Mouse (Mus musculus): ENCODE results near the gene Soga1. TPM values are rescaled to one million over a fixed set of nuclear protein-coding genes. Genes with fewer than 3 reads are reported as not detected.

Soga1 gene
- polyA plus RNA-seq, 1 experiment from 2014 or later = 8.1 TPM

DNA sequence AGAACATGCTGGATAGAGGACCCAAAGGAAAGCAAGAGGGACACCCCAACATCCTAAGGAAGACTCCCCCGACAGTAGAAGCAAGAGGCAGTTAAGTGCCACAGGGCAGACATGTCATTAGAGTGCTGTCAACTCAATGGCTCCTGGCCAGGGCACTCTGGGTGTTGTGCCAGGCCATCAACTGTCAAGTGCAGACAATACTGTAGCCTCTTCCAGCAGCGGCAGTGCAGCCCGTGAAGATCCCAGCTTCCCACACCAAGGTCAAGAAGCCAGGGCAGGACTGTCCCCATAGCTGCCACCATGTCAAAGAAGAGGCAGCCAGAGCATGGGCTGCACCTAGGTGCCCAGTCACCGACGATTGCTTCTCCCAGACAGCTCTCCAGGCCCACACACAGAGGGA, 1.9 kb downstream of the Soga1 start:
- WGBS = 29% methylated on average over 5 of the region's 5 CpGs
- peaks cover 54% of the 10 kb centered on the region for H3K4me1 ChIP-seq (ENCODE audit: control insufficient read depth, insufficient read depth, low read length)
- H3K4me3 ChIP-seq (ENCODE audit: low read depth, low read length) = peak overlapping the region; percentile 94
- peak overlapping the region; percentile 95; the same call in 1 of the 2 replicates for H3K9ac ChIP-seq (replicated peaks; ENCODE audit: low read depth, low read length)
- H3K36me3 ChIP-seq (ENCODE audit: control insufficient read depth, insufficient read depth, low read length) = peaks cover 7% of the 10 kb centered on the region; the same call in 1 of the 2 replicates
- H3K9me3 ChIP-seq (ENCODE audit: control insufficient read depth, low read depth, low read length) = no peaks in the 10 kb centered on the region
- no peak for ATAC-seq (ENCODE audit: insufficient number of reproducible peaks, insufficient read depth, low FRiP score, low read depth)
- H3K4me2 ChIP-seq (replicated peaks; ENCODE audit: low read depth, low read length) = peak overlapping the region; percentile 92
- peak overlapping the region; percentile 94 for H3K27ac ChIP-seq (ENCODE audit: low read length)
- H3K27me3 ChIP-seq (ENCODE audit: control insufficient read depth, insufficient read depth, low read length) = no peaks in the 10 kb centered on the region

DNA sequence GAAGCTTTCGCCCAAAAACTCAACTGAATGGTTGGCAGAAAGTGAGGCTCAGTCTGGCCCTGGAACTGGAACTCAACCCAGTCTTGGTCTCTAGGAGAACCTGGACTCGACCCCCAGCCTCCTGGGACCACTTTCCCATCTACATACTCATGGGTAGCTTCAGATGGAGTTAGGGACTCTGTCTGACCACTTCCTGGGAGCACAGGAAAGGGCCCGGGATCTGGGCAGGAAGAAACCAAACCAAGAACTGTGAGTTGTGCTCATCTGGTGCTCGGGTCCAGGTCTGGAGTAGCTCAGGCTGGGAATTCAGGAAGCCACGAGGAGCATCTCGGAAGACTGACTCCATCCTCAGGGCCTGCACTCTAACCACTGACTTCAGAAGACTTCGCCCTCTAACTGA, 2.5 kb downstream of the Soga1 start:
- Histone ChIP-seq H3K9me3 (ENCODE audit: control insufficient read depth, low read depth, low read length) (no peaks in the 10 kb centered on the region), H3K36me3 (ENCODE audit: control insufficient read depth, insufficient read depth, low read length) (peaks cover 7% of the 10 kb centered on the region; the same call in 1 of the 2 replicates), H3K4me1 (ENCODE audit: control insufficient read depth, insufficient read depth, low read length) (peaks cover 60% of the 10 kb centered on the region), H3K4me3 (ENCODE audit: low read depth, low read length) (peak overlapping the region; percentile 94; the same call in 1 of the 2 replicates), H3K4me2 (replicated peaks; ENCODE audit: low read depth, low read length) (peak overlapping the region; percentile 92), H3K9ac (replicated peaks; ENCODE audit: low read depth, low read length) (no peak overlapping the region), H3K27ac (ENCODE audit: low read length) (no peak overlapping the region), H3K27me3 (ENCODE audit: control insufficient read depth, insufficient read depth, low read length) (no peaks in the 10 kb centered on the region)
- WGBS = 79% methylated on average over 7 of the region's 7 CpGs
- ATAC-seq (ENCODE audit: insufficient number of reproducible peaks, insufficient read depth, low FRiP score, low read depth) = no peak

DNA sequence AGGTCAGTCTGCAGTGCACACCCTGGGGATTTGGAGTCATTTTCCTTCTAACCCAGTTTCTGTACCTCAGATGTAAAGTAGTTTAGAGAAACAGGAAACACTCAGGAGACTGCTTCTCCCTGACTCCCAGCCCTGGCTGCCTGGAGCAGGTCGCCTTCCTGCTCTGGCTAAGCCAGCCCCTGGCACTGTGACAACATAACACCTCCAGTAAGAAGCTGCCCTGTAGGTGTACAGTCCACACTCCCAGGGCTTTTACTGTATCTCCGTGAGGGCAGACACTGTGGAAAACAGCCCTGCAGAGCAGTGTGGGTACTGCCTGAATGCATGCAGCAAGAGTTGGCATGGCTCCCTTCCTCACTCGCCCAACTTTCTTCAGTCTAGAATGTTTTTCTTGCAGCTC, 3.4 kb downstream of the Soga1 start:
- H3K9ac ChIP-seq (replicated peaks; ENCODE audit: low read depth, low read length) = no peak overlapping the region; the same call in 1 of the 2 replicates
- H3K4me2 ChIP-seq (replicated peaks; ENCODE audit: low read depth, low read length) = peak overlapping the region; percentile 20; the same call in 1 of the 2 replicates
- H3K27me3 ChIP-seq (ENCODE audit: control insufficient read depth, insufficient read depth, low read length) = no peaks in the 10 kb centered on the region
- H3K4me3 ChIP-seq (ENCODE audit: low read depth, low read length) = no peak overlapping the region
- ATAC-seq (ENCODE audit: insufficient number of reproducible peaks, insufficient read depth, low FRiP score, low read depth) = no peak
- peaks cover 69% of the 10 kb centered on the region for H3K4me1 ChIP-seq (ENCODE audit: control insufficient read depth, insufficient read depth, low read length)
- no peaks in the 10 kb centered on the region for H3K9me3 ChIP-seq (ENCODE audit: control insufficient read depth, low read depth, low read length)
- H3K36me3 ChIP-seq (ENCODE audit: control insufficient read depth, insufficient read depth, low read length) = peaks cover 7% of the 10 kb centered on the region; the same call in 1 of the 2 replicates
- no peak overlapping the region for H3K27ac ChIP-seq (ENCODE audit: low read length)
- 39% methylated on average over 3 of the region's 3 CpGs for WGBS

DNA sequence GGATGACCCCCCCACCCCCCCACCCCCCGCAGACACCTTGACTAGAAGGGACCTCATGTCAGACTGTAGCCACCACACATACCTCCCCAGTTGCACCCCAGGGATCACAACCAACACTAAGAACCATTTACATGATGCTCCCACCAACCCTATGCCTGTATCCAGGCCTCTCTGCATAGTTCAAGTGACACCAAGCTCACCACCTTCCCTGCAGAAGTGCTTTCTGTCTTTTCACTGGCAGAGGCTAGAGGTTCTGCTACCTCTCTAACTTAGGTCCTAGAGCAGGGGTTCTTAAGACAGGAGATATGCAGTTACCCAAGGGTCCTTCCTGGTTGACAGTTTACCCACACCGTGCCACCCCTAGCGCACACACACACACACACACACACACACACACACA, 3.8 kb downstream of the Soga1 start:
- 81% methylated on average over 3 of the region's 3 CpGs for WGBS
- Histone ChIP-seq H3K36me3 (ENCODE audit: control insufficient read depth, insufficient read depth, low read length) (peaks cover 7% of the 10 kb centered on the region; the same call in 1 of the 2 replicates), H3K9ac (replicated peaks; ENCODE audit: low read depth, low read length) (no peak overlapping the region), H3K27me3 (ENCODE audit: control insufficient read depth, insufficient read depth, low read length) (no peaks in the 10 kb centered on the region), H3K4me1 (ENCODE audit: control insufficient read depth, insufficient read depth, low read length) (peaks cover 74% of the 10 kb centered on the region), H3K9me3 (ENCODE audit: control insufficient read depth, low read depth, low read length) (no peaks in the 10 kb centered on the region), H3K4me3 (ENCODE audit: low read depth, low read length) (no peak overlapping the region), H3K4me2 (replicated peaks; ENCODE audit: low read depth, low read length) (peak overlapping the region; percentile 20; the same call in 1 of the 2 replicates), H3K27ac (ENCODE audit: low read length) (no peak overlapping the region)
- no peak for ATAC-seq (ENCODE audit: insufficient number of reproducible peaks, insufficient read depth, low FRiP score, low read depth)

DNA sequence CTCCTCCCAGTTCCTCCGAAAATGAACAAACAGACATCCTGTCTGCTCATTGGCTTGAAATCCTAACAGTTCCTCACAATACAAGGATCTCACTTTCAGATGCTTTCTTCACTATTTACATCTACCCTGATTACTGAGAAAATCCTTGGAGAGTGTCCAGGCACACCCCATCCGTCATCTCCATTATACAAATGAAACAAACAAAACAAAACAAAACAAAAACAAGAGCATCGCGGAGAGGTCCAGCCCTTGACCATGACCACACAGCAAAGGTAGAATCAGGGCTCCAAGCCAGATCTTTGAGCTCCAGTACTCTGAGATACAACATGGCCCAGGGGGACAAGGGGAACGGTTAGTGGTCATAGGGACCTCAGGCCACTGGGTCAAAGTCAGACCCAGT, 4.3 kb downstream of the Soga1 start:
- H3K27ac ChIP-seq (ENCODE audit: low read length) = no peak overlapping the region
- no peak overlapping the region for H3K4me3 ChIP-seq (ENCODE audit: low read depth, low read length)
- H3K4me2 ChIP-seq (replicated peaks; ENCODE audit: low read depth, low read length) = peak overlapping the region; percentile 7; the same call in 1 of the 2 replicates
- no peaks in the 10 kb centered on the region for H3K9me3 ChIP-seq (ENCODE audit: control insufficient read depth, low read depth, low read length)
- H3K36me3 ChIP-seq (ENCODE audit: control insufficient read depth, insufficient read depth, low read length) = peaks cover 7% of the 10 kb centered on the region; the same call in 1 of the 2 replicates
- H3K9ac ChIP-seq (replicated peaks; ENCODE audit: low read depth, low read length) = no peak overlapping the region
- ATAC-seq (ENCODE audit: insufficient number of reproducible peaks, insufficient read depth, low FRiP score, low read depth) = no peak
- peaks cover 76% of the 10 kb centered on the region for H3K4me1 ChIP-seq (ENCODE audit: control insufficient read depth, insufficient read depth, low read length)
- WGBS = 63% methylated on average over 5 of the region's 5 CpGs
- no peaks in the 10 kb centered on the region for H3K27me3 ChIP-seq (ENCODE audit: control insufficient read depth, insufficient read depth, low read length)

DNA sequence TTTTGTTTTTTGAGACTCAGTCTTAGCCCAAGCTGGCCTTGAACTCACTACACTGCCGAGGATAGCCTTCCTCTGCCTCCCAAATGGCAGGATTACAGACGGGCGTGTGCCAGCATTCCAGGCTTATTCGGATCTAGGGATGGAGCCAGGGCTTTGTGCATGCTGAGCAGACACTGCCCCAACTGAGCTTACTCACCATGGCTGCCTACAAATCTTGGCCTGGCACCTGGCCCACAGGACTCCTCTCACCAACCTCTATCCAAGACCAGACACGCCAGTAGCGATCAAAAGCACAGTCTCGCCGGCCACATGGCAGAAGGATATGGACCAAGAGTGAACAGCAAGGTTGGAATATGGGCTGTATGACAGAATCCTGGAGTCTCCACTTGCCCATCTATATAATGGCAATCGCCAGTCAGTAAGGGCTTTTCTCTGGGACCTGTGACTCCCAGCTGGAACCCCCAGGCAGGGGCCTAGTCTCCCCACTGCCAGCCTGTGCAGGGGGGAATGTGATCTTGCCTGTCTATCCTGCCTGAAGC, 4.8 kb downstream of the Soga1 start:
- Histone ChIP-seq H3K27ac (ENCODE audit: low read length) (0 out of 2 replicates have a peak overlapping the region, but pooled peaks have one; percentile 3), H3K9me3 (ENCODE audit: control insufficient read depth, low read depth, low read length) (no peaks in the 10 kb centered on the region), H3K4me1 (ENCODE audit: control insufficient read depth, insufficient read depth, low read length) (peaks cover 78% of the 10 kb centered on the region), H3K4me2 (replicated peaks; ENCODE audit: low read depth, low read length) (peak overlapping the region; percentile 7; the same call in 1 of the 2 replicates), H3K36me3 (ENCODE audit: control insufficient read depth, insufficient read depth, low read length) (peaks cover 7% of the 10 kb centered on the region; the same call in 1 of the 2 replicates), H3K9ac (replicated peaks; ENCODE audit: low read depth, low read length) (no peak overlapping the region), H3K27me3 (ENCODE audit: control insufficient read depth, insufficient read depth, low read length) (no peaks in the 10 kb centered on the region), H3K4me3 (ENCODE audit: low read depth, low read length) (no peak overlapping the region)
- no peak for ATAC-seq (ENCODE audit: insufficient number of reproducible peaks, insufficient read depth, low FRiP score, low read depth)
- WGBS = 77% methylated on average over 9 of the region's 9 CpGs

DNA sequence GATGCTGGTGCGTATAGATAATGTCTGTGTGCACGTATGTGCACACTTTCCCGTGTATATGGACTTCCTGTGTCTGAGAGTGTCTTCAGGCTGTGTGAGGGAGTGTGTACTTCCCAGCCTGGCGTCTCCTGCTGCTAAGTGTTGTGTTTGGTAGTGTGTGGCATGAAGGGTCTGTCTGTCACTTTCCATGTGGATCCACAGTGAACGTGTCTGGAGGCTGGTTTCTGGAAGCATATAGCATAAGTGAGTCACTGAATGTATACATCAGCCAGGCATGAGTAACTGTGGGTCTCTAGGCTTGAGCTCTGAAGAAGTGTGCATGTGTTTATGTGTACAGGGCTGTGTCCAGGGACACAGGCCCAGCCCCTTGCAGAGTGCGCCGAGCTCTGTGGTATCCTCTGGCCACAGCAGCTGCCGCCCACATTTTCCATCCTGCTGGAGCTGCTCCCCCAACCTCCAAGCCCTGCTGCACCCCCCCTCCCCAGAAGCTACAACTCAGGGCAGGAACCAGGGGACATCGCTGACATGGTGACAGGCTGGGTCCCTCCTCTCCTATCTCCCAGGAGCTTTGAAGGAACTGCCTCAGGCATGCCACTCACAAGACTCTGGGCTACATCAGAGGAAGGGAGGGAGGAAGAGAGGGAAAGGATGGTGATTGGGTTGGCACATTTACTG, 5.5 kb downstream of the Soga1 start:
- Histone ChIP-seq H3K27ac (ENCODE audit: low read length) (no peak overlapping the region; the same call in 1 of the 2 replicates), H3K4me2 (replicated peaks; ENCODE audit: low read depth, low read length) (no peak overlapping the region), H3K27me3 (ENCODE audit: control insufficient read depth, insufficient read depth, low read length) (no peaks in the 10 kb centered on the region), H3K4me3 (ENCODE audit: low read depth, low read length) (no peak overlapping the region), H3K9ac (replicated peaks; ENCODE audit: low read depth, low read length) (no peak overlapping the region), H3K9me3 (ENCODE audit: control insufficient read depth, low read depth, low read length) (no peaks in the 10 kb centered on the region), H3K36me3 (ENCODE audit: control insufficient read depth, insufficient read depth, low read length) (peaks cover 7% of the 10 kb centered on the region; the same call in 1 of the 2 replicates), H3K4me1 (ENCODE audit: control insufficient read depth, insufficient read depth, low read length) (peaks cover 86% of the 10 kb centered on the region)
- WGBS = 68% methylated on average over 9 of the region's 9 CpGs
- ATAC-seq (ENCODE audit: insufficient number of reproducible peaks, insufficient read depth, low FRiP score, low read depth) = no peak

DNA sequence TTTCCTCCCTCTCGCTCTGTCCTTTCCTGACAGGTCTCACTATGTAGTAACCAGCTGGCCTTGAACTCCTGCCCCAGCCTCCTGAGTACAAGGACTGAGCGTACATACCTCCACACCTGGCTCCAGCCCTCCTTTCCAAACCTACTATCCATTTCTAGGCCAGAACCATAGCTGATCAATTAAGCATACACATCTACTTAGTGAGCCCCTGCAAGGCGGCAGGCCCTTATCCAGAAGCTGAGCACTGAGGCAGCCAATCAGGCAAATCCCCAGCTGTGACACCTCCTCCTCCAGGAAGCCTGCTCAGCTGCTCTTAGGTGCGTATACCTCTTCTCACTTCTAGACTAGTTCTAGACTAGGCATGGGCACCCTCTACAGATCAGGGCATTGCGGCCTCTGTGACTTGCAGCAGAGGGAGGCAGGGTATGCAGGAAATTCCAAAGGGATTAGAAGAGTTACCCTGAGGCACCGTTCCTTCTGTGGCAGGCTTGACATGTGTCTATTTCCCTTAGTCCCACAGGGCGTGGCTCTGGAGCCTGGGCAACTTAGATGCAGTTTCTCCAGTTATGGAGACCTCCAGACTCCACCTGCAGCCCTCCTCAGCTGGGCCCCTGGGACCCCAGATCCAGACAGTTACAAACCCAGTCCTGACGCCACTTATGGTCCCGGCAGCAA, 6.6 kb downstream of the Soga1 start:
- Histone ChIP-seq H3K4me2 (replicated peaks; ENCODE audit: low read depth, low read length) (no peak overlapping the region), H3K27me3 (ENCODE audit: control insufficient read depth, insufficient read depth, low read length) (no peaks in the 10 kb centered on the region), H3K27ac (ENCODE audit: low read length) (no peak overlapping the region), H3K9ac (replicated peaks; ENCODE audit: low read depth, low read length) (no peak overlapping the region), H3K4me1 (ENCODE audit: control insufficient read depth, insufficient read depth, low read length) (peaks cover 91% of the 10 kb centered on the region), H3K9me3 (ENCODE audit: control insufficient read depth, low read depth, low read length) (no peaks in the 10 kb centered on the region), H3K4me3 (ENCODE audit: low read depth, low read length) (no peak overlapping the region), H3K36me3 (ENCODE audit: control insufficient read depth, insufficient read depth, low read length) (peaks cover 7% of the 10 kb centered on the region; the same call in 1 of the 2 replicates)
- no peak for ATAC-seq (ENCODE audit: insufficient number of reproducible peaks, insufficient read depth, low FRiP score, low read depth)
- WGBS = 68% methylated on average over 9 of the region's 9 CpGs
